Mouse (Mus musculus) heart, embryonic 15.5 days (tissue): ENCODE data around the gene Frs2. TPM values are rescaled to one million over a fixed set of nuclear protein-coding genes. Genes with fewer than 3 reads are reported as not detected.

Experiments used
- ATAC-seq: fragments of 200-750 bp; cut with Nextera tagmentation; replicated peaks from 2 replicates; pipeline ENCODE4 v1.8.0; 2017; ENCODE audit warnings: low read depth, moderate TSS enrichment; ENCODE audit not compliant: insufficient number of reproducible peaks, insufficient read depth, low FRiP score
- H3K27ac ChIP-seq: fragments of 300-500 bp; sonication (generic); 2 replicates; pipeline ENCODE4 v1.5.1; 2015; ENCODE audit warnings: mild to moderate bottlenecking, inconsistent platforms
- H3K27me3 ChIP-seq: fragments of 300-500 bp; sonication (generic); 2 replicates; pipeline ENCODE4 v1.6.1; 2015; ENCODE audit warnings: inconsistent platforms
- H3K36me3 ChIP-seq: fragments of 300-500 bp; sonication (generic); 2 replicates; pipeline ENCODE4 v1.6.1; 2015; ENCODE audit warnings: mild to moderate bottlenecking, inconsistent platforms
- H3K4me1 ChIP-seq: fragments of 300-500 bp; sonication (generic); replicated peaks from 2 replicates; pipeline ENCODE4 v1.6.1; 2015; ENCODE audit warnings: inconsistent platforms
- H3K4me2 ChIP-seq: fragments of 300-500 bp; sonication (generic); 2 replicates; pipeline ENCODE4 v1.6.1; 2015; ENCODE audit warnings: inconsistent platforms, mild to moderate bottlenecking, moderate library complexity
- H3K4me3 ChIP-seq: fragments of 300-500 bp; sonication (generic); 2 replicates; pipeline ENCODE4 v1.5.1; 2015; ENCODE audit warnings: mild to moderate bottlenecking, inconsistent platforms
- H3K9ac ChIP-seq: fragments of 300-500 bp; sonication (generic); 2 replicates; pipeline ENCODE4 v1.6.1; 2015; ENCODE audit warnings: mild to moderate bottlenecking, inconsistent platforms
- H3K9me3 ChIP-seq: fragments of 300-500 bp; sonication (generic); replicated peaks from 2 replicates; pipeline ENCODE4 v1.6.1; 2016; ENCODE audit warnings: inconsistent platforms
- WGBS: fragments of 180-500 bp; shearing (Covaris S2); methylation state at CpG from one replicate; pipeline ENCODE4 v1.1.7; 2015; ENCODE audit warnings: mixed read lengths; 5-methylcytosine and 5-hydroxymethylcytosine counted together
- polyA plus RNA-seq: library from polyadenylated mRNA; unstranded; fragments of >200 nt; fragmentation: Nextera tagmentation; extraction: Ambion mirVana; gene quantifications from 2 replicates; pipeline ENCODE4 v1.2.1, GENCODE M21; 2015

Frs2 gene
- polyA plus RNA-seq, 1 experiment from 2014 or later, result 14.8 TPM

DNA sequence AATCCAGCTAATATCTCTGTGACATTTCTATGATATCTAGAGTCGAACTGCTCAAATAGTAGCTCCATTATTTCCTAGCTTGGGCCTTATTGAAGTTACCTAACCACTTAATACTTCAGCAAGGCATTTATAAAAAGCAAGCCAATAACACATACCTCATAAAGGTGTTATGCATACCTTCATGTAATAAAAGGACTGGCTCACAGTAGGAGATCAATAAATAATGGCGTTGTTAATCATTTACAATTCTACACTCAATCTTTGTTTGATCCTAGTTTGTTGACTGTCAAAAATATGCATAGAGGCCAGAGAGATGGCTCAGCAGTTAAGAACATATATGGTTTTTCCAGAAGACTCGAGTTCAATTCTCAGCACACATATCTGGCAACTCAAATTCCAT lies 26.9 kb downstream of the Frs2 start:
- H3K9me3 ChIP-seq, result no peaks in the 10 kb centered on the region
- peaks cover 40% of the 10 kb centered on the region for H3K4me1 ChIP-seq
- H3K9ac ChIP-seq, result no peak overlapping the region
- H3K27ac ChIP-seq, result no peak overlapping the region
- no peaks in the 10 kb centered on the region for H3K27me3 ChIP-seq
- no peak overlapping the region for H3K4me3 ChIP-seq
- no peaks in the 10 kb centered on the region for H3K36me3 ChIP-seq
- WGBS, result 85% methylated on average over 3 of the region's 3 CpGs
- no peak overlapping the region for H3K4me2 ChIP-seq
- ATAC-seq, result no peak

DNA sequence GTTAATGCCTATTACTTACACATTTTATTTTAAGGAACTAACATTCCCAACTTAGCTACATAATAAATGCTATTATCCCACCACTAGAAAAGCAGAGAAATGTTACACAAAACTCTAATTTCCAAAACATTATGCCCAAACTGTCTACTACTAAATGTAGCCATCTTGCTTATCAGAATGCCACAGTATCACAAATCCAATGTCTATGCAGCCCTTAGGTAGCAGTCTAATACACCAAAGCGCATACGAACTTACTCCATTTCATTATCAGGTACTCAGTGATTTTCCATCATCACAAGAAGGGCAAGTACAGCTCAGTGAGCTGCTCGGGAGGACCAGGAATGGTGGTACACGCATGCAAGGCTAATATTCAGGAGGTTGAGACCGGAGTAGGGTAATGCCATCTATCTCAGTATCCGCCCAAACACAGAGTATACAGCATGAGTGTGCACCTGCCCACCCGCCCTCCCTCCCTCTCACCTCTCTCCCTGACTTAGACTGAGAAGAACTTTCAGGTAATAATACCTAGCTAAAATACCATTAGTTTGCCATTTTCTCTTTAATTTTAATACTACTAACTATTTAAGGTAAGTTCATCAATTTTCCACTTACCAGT lies 28.2 kb downstream of the Frs2 start:
- H3K27ac ChIP-seq, result peak overlapping the region; percentile 77
- no peaks in the 10 kb centered on the region for H3K27me3 ChIP-seq
- H3K4me1 ChIP-seq, result peaks cover 35% of the 10 kb centered on the region
- H3K4me3 ChIP-seq, result no peak overlapping the region
- H3K9ac ChIP-seq, result no peak overlapping the region
- H3K4me2 ChIP-seq, result no peak overlapping the region
- WGBS, result 79% methylated on average over 7 of the region's 7 CpGs
- H3K36me3 ChIP-seq, result no peaks in the 10 kb centered on the region
- ATAC-seq, result no peak
- no peaks in the 10 kb centered on the region for H3K9me3 ChIP-seq

DNA sequence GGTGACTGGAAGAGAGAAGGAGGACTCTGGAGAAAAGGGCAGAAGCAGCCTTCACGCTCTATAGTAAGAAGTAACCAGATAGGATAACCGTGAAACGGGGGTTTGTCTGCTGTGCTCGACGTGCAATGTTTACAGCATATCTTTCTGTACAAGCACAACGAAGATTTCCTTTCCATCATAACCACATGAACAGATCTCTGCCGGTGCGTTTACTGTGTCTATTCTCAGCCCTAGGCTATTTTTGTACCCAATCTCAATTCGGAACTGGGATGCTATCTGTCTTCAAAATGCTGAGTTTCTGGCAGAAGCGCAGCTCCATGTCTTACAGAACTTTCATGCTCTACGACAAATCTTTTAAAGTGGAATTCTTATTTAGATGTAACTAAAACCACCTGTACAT lies 28.8 kb downstream of the Frs2 start:
- Histone ChIP-seq H3K4me3 (no peak overlapping the region), H3K36me3 (no peaks in the 10 kb centered on the region), H3K4me2 (peak overlapping the region; percentile 35), H3K4me1 (peaks cover 40% of the 10 kb centered on the region), H3K27ac (peak overlapping the region; percentile 77), H3K9me3 (no peaks in the 10 kb centered on the region), H3K9ac (no peak overlapping the region), H3K27me3 (no peaks in the 10 kb centered on the region)
- ATAC-seq, result no peak
- WGBS, result 19% methylated on average over 11 of the region's 11 CpGs

DNA sequence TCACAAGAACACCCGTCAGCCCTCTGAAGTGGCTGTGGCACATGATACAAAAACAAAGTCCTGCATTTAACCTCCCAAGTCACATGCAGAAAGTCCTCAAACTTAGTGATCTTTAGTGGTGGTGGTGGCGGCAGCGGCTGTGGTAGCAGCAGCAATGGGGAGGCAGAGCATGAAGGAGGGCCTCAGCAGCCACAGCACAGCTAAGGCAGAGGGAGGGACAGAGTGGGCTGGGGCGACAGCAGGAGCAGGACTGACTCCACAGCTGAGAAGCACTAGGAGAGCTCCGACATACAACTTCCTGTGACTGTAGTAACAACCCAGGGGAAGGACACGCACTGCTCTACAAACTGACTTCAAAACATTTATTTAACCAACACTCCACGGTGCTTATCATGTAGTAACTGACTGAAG lies 29.9 kb downstream of the Frs2 start:
- Histone ChIP-seq H3K4me3 (no peak overlapping the region), H3K9ac (no peak overlapping the region), H3K36me3 (no peaks in the 10 kb centered on the region), H3K27me3 (no peaks in the 10 kb centered on the region), H3K4me2 (no peak overlapping the region), H3K9me3 (no peaks in the 10 kb centered on the region), H3K4me1 (peaks cover 44% of the 10 kb centered on the region), H3K27ac (peak overlapping the region; percentile 77)
- WGBS, result 40% methylated on average over 7 of the region's 7 CpGs
- ATAC-seq, result 0 out of 2 replicates have a peak, but pooled peaks have one; percentile 36

DNA sequence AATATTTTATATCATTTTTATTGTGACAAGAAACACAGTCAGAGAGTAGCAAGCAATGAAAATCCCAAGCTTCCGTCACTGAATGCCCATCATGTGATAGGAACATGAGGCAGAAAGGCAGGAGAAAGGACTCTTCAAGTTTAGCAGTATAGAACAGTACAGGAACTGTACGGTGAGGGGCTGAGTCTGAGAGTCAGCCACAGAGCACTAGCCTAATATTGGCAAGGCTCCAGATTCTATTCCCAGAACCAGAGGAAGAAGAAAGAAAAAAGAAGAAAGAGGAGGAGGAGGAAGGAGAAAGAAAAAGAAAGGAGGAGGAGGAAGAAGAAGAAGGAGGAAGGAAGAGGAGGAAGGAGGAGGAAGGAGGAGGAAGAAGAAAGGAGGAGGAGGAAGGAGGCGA lies 32.7 kb downstream of the Frs2 start:
- H3K27ac ChIP-seq, result 0 out of 2 replicates have a peak overlapping the region, but pooled peaks have one; percentile 34
- no peaks in the 10 kb centered on the region for H3K27me3 ChIP-seq
- H3K9me3 ChIP-seq, result no peaks in the 10 kb centered on the region
- no peak for ATAC-seq
- peaks cover 59% of the 10 kb centered on the region for H3K4me1 ChIP-seq
- WGBS, result 22% methylated on average over 2 of the region's 3 CpGs
- no peak overlapping the region for H3K9ac ChIP-seq
- no peak overlapping the region for H3K4me3 ChIP-seq
- no peaks in the 10 kb centered on the region for H3K36me3 ChIP-seq
- H3K4me2 ChIP-seq, result no peak overlapping the region

DNA sequence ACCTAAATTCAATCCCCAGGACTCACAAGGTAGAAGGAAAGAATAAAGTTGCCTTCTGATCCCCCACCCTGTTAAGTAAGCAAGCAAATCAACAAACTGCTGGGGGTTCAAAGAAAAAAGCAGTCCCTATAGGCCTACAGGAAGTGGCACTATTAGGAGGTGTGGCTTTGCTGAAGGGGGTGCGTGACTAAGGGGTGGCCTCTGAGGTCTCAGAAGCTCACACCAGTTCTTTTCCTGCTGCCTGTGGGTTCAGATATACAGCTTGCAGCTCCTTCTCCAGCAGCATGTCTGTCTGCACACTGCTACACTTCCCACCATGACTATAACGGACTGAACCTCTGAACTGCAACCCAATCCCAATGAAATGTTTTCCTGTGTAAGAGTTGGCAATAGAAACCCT lies 35.8 kb downstream of the Frs2 start:
- Histone ChIP-seq H3K27me3 (no peaks in the 10 kb centered on the region), H3K9ac (no peak overlapping the region), H3K4me3 (no peak overlapping the region), H3K4me1 (peaks cover 40% of the 10 kb centered on the region), H3K27ac (peak overlapping the region; percentile 37), H3K9me3 (no peaks in the 10 kb centered on the region), H3K4me2 (no peak overlapping the region), H3K36me3 (no peaks in the 10 kb centered on the region)
- 44% methylated on average over 2 of the region's 2 CpGs for WGBS
- no peak for ATAC-seq

DNA sequence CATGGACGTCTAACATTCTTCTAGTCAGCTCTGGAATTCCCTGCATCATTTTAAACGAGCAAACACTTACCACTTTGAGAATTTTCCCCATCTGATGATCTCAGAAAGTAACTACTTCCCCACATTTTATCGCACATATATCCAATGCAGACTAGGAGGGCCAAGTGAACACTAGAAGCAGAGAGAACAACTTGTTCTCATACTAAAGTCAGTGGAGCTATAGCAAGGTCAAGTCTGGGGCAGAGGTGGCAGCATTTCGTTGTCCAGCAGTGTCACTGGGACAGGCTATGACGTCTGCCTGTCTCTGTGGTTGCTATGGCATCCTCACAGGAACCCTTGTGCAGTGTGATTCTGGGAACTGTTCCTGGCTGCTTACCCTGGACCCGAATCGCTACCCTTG lies 36.9 kb downstream of the Frs2 start:
- ATAC-seq, result peak; percentile 62
- H3K36me3 ChIP-seq, result no peaks in the 10 kb centered on the region
- no peaks in the 10 kb centered on the region for H3K9me3 ChIP-seq
- H3K4me1 ChIP-seq, result peaks cover 37% of the 10 kb centered on the region
- H3K27ac ChIP-seq, result peak overlapping the region; percentile 5
- 42% methylated on average over 7 of the region's 7 CpGs for WGBS
- no peak overlapping the region for H3K4me3 ChIP-seq
- H3K9ac ChIP-seq, result no peak overlapping the region
- no peaks in the 10 kb centered on the region for H3K27me3 ChIP-seq
- H3K4me2 ChIP-seq, result no peak overlapping the region

DNA sequence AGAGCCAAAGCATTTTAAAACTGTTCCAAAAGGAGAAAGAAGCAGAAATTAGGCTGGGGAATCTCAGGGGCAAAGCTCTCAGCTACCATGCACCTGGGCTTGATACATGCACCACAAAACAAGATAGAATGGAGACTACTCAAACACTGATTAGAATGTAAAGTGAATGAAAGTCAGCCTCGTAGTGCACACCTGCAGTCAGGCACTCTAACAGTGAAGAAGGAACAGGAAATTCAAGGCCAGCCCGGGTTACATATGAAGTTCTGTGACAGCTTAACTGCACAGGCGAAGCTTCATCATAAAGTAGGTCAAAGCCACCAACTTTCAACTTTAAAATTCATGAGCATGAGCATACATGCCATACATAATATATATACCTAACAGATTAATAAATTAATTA lies 38.1 kb downstream of the Frs2 start:
- Histone ChIP-seq H3K36me3 (no peaks in the 10 kb centered on the region), H3K9ac (no peak overlapping the region), H3K27ac (peak overlapping the region; percentile 2; the same call in 1 of the 2 replicates), H3K4me1 (peaks cover 41% of the 10 kb centered on the region), H3K9me3 (no peaks in the 10 kb centered on the region), H3K27me3 (no peaks in the 10 kb centered on the region), H3K4me3 (no peak overlapping the region), H3K4me2 (no peak overlapping the region)
- whole genome bisulfite sequencing, result 54% methylated on average over 3 of the region's 3 CpGs
- no peak for ATAC-seq

DNA sequence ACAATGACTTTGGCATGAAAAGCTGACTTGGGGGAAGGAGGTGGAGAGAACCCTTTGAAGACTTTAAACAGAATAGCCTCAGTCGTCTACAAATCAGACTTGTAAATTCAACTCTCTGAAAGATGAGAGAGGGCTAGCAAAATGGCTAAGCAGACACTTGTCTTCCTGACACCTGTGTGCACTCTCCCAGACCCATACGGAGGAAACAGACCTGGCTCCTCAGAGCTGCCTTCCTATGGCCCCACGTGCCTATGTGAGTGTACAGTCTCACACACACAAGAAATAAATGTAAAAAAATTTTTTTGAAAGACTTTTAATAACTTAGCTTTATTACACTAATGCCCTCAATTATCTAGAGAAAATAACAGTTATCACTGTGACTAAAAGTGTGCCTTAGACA lies 41.6 kb downstream of the Frs2 start:
- H3K9ac ChIP-seq, result no peak overlapping the region
- no peaks in the 10 kb centered on the region for H3K36me3 ChIP-seq
- H3K4me2 ChIP-seq, result no peak overlapping the region
- H3K27me3 ChIP-seq, result no peaks in the 10 kb centered on the region
- peaks cover 49% of the 10 kb centered on the region for H3K4me1 ChIP-seq
- peak overlapping the region; percentile 71 for H3K27ac ChIP-seq
- WGBS, result 4% methylated on average over 3 of the region's 3 CpGs
- no peak overlapping the region for H3K4me3 ChIP-seq
- 0 out of 2 replicates have a peak, but pooled peaks have one; percentile 4 for ATAC-seq
- H3K9me3 ChIP-seq, result no peaks in the 10 kb centered on the region

DNA sequence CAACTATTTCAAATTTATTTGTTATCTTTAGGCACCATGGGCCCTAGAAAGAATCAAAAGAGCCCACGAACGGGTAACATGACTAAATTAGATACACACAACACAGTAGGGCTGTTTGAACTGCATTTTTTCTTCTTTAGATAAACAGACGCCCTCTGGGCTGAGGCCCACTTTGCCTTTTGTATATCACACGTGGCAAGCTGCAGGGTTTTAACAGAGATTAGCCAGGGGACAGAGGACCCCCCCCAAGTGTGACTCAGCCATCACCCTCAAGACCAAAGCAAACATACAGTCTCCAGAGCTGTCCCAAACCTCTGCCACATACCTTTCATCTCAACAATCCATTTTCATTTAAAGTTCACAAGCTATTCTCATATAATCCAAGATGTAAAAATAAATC lies 42.1 kb downstream of the Frs2 start:
- no peak overlapping the region for H3K9ac ChIP-seq
- H3K36me3 ChIP-seq, result no peaks in the 10 kb centered on the region
- H3K9me3 ChIP-seq, result no peaks in the 10 kb centered on the region
- no peaks in the 10 kb centered on the region for H3K27me3 ChIP-seq
- H3K4me2 ChIP-seq, result 0 out of 2 replicates have a peak overlapping the region, but pooled peaks have one; percentile 10
- ATAC-seq, result peak; percentile 66; the same call in 1 of the 2 replicates
- H3K4me1 ChIP-seq, result peaks cover 45% of the 10 kb centered on the region
- H3K27ac ChIP-seq, result peak overlapping the region; percentile 71
- H3K4me3 ChIP-seq, result no peak overlapping the region
- 9% methylated on average over 4 of the region's 4 CpGs for WGBS

DNA sequence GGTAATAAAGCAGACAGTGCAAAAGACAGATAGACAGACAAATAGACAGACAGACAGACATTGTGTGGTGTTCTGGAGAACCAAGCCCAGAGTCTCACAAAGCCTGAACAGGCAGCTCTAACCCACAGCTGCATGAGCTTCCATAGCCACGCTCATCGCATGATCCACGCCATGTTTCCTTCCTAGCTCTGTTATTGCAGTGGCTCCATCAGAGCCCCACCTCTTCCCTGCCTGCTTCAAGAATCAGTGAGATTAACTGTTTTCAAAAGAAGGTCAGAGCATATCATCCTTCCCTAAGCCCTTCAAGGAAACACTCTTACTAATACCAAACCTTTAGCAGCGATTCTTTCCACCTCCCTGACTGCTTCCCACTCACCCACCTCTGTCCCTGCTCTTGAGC lies 43.3 kb downstream of the Frs2 start:
- peak overlapping the region; percentile 49 for H3K27ac ChIP-seq
- H3K4me1 ChIP-seq, result peaks cover 40% of the 10 kb centered on the region
- ATAC-seq, result no peak; the same call in 1 of the 2 replicates
- no peak overlapping the region for H3K4me2 ChIP-seq
- H3K27me3 ChIP-seq, result no peaks in the 10 kb centered on the region
- no peak overlapping the region for H3K9ac ChIP-seq
- H3K4me3 ChIP-seq, result no peak overlapping the region
- 58% methylated on average over 4 of the region's 4 CpGs for WGBS
- H3K9me3 ChIP-seq, result no peaks in the 10 kb centered on the region
- H3K36me3 ChIP-seq, result 0 out of 2 replicates have a peak, but pooled peaks cover 3% of the 10 kb centered on the region
